Mouse (Mus musculus) lung, adult 2 months (tissue): ENCODE results near the gene Fbl. TPM values are rescaled to one million over a fixed set of nuclear protein-coding genes. Genes with fewer than 3 reads are reported as not detected.
"Not testable (repeated sequence)": the region's sequence is repeated elsewhere in the genome, so short reads cannot be mapped to it uniquely, and the experiment has no call there.

Experiments used
- DNase-seq: peaks from one replicate; pipeline ENCODE4 v3.0.0; 2022
- H3K4me1 ChIP-seq: fragments of 200-500 bp; 2 replicates; pipeline ENCODE4 v1.6.1; 2011; ENCODE audit warnings: low read length; ENCODE audit not compliant: control insufficient read depth, insufficient read depth
- H3K4me3 ChIP-seq: fragments of 200-500 bp; replicated peaks from 2 replicates; pipeline ENCODE3; 2011; ENCODE audit warnings: low read depth, mild to moderate bottlenecking, control low read depth, low read length; ENCODE audit errors: extremely low read depth
- CTCF ChIP-seq: fragments of 200-500 bp; IDR thresholded peaks from 2 replicates; pipeline ENCODE4 v1.5.1; 2011; ENCODE audit warnings: mild to moderate bottlenecking, low read length, control low read depth; ENCODE audit not compliant: insufficient read depth
- POLR2A ChIP-seq: fragments of 200-500 bp; IDR thresholded peaks from 2 replicates; pipeline ENCODE4 v1.6.1; 2011; ENCODE audit warnings: low read depth, mild to moderate bottlenecking, control low read depth, low read length, borderline replicate concordance; ENCODE audit errors: extremely low read depth
- WGBS: fragments of 180-500 bp; shearing (Covaris S2); methylation state at CpG from one replicate; pipeline ENCODE4 v1.1.7; 2018; 5-methylcytosine and 5-hydroxymethylcytosine counted together
- polyA plus RNA-seq: library from polyadenylated mRNA; depleted of rRNA; stranded (reverse); fragments of >200 nt; gene quantifications from 2 replicates; pipeline ENCODE4 v1.2.3, GENCODE M21; 2012; rRNA removed

Gene Fbl
- 32.4 and 40.9 TPM in 2 replicates for polyA plus RNA-seq

DNA sequence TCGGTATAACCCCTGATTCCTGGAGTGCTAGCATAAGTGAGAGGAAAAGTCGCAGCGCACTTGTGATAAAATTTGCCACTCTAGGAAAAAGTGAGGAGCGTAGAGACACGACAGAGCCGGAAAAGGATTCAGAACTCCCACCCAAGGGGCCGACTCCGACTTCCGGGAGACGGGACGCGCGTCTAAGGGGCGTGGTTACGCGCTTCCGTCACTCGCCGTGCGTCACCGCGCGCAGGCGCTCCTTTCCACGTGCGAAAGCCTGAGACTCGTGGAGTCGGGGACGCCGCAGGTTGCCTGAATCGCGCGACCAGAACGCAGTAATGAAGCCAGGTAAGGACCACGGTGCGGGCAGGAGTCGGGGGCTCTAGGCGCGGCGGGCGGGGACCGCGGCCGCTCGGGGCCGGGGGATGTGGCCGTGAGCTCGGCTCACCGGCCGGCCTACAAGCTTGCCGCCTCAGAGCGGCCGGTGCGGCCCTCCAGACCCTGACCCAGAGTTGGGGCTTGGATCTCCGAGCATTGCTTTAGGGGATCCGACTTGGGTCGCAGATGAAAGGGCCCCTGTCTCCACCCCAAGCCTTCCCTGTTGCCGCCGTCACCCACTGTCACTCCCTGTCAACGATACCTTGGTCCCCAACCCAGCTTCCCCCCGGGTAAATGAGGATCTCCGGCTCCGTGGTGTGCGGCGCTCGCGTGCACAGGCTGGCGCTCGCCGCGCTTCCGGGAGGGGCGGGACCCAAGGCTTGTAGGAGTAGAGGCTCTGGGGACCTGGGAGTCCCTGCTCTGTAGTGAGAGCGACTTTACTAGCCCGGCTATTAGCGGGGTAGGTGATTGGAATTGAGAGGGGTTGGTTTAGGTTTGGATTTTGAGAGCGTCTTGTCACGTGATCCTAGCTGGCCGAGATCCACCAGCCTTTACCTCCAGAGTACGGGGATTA is at the start of gene Fbl:
Gene Fbl (plus strand): TSS at position 222 of the 934 bp plus-strand sequence.
- TF ChIP-seq POLR2A = peak; percentile 72; the same call in 1 of the 2 replicates
- TF ChIP-seq CTCF = no peak
- under 1% methylated on average over 80 of the region's 80 CpGs for WGBS
- DNase-seq = peak; percentile 88

GRCm38 (mm10) chr7:28129166-28129565 is 40.3 kb upstream of the Fbl start, which contains the start of gene 9530053A07Rik:
Gene 9530053A07Rik, plus strand, starts transcription at chr7:28129466.
- no peak for TF ChIP-seq POLR2A
- no peak for TF ChIP-seq CTCF
- Histone ChIP-seq H3K4me1 (no peaks in the 10 kb centered on the region), H3K4me3 (no peak within 1 kb of the TSS)
- WGBS = 67% methylated on average over 5 of the region's 5 CpGs
- no peak for DNase-seq

More for the DNA sequence above, at the start of gene Fbl:
- Histone ChIP-seq H3K4me3 (peak within 1 kb of the TSS; percentile 65), H3K4me1 (peaks cover 7% of the 10 kb centered on the region)

GRCm38 (mm10) chr7:28137613-28138012 is 31.9 kb upstream of the Fbl start:
- WGBS = 55% methylated on average over 5 of the region's 5 CpGs
- no peaks in the 10 kb centered on the region for H3K4me1 ChIP-seq
- TF ChIP-seq CTCF (0 out of 2 replicates have a peak, but pooled peaks have one; percentile 13), POLR2A (no peak)
- H3K4me3 ChIP-seq = no peak overlapping the region
- DNase-seq = no peak

DNA sequence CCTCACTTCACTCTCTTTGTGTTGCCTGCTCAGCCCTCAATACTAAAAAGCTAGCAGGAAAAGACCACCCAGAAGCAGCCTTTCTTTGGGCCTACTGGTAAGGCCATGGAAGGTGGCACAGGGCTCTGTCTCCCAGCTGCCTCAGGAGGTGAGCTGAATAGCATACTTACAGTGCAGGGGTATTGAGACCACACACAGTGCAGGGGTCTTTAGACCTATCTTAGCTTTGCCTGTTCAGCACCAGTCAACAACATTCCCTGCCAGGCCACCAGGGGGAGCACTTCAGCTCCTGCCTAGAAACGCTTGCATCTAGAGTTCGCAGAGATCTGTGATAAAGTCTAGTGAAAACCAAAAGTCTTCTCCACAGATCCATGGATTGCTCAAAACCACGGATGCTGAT is 21.2 kb upstream of the Fbl start:
- WGBS = 14% methylated on average over 3 of the region's 3 CpGs
- Histone ChIP-seq H3K4me3 (no peak overlapping the region), H3K4me1 (no peaks in the 10 kb centered on the region)
- peak; percentile 65 for DNase-seq
- TF ChIP-seq POLR2A (no peak), CTCF (peak; percentile 94)

DNA sequence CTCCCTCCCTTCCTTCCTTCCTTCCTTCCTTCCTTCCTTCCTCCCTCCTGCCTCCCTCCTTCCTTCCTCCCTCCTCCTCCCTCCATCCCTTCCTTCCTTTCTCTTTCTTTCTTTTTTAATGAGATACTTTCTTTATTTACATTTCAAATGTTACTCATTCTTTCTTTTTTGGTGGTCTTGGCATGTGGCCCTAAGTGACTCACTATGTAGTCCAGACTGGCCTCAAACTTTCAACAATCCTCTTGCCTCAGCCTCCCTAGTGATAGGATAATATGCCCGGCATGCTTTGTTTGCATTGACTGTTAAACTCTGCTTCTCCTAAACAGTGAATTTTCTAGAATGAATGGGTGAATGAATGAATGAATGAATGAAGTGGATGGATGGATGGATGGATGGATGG is 19.7 kb upstream of the Fbl start:
- WGBS = 81% methylated on average over 1 of the region's 1 CpGs
- Histone ChIP-seq H3K4me3 (no peak overlapping the region), H3K4me1 (no peaks in the 10 kb centered on the region)
- TF ChIP-seq POLR2A (no peak), CTCF (no peak)
- no peak for DNase-seq

DNA sequence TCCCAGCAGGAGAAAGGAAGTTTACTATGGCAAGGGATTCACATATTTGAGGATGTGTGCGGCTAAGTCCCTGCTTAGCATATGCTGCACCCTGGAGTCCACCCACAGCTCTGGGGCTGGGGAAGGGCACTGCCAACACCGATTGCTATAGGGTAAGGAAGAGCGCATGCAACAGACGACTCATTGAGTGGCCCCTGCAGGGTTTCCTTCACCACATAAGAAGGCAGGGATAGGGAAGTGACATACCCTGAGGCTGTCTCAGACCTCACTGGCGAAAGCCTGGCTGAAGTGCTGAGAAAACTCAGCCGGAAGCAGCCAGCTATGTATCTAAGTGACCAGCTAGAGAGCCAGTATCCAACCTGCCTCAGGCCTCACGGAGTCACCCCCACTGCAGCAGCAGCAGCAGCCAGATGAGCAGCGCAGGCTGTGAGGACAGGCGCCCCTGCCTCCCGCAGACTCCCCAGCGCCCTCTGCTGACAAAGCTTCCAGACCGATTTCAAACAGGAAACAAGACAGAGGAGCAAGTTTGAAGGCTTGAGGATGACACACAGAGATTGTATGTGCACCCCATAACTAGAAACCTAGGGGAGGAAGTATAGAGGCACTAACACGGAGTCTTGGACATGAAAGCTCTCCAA is 17.8 kb upstream of the Fbl start:
- Histone ChIP-seq H3K4me1 (no peaks in the 10 kb centered on the region), H3K4me3 (no peak overlapping the region)
- TF ChIP-seq CTCF = peak; percentile 17; the same call in 1 of the 2 replicates
- TF ChIP-seq POLR2A = no peak
- WGBS = 12% methylated on average over 13 of the region's 13 CpGs
- DNase-seq = peak; percentile 24

GRCm38 (mm10) chr7:28153595-28153994 is 15.9 kb upstream of the Fbl start:
- WGBS = 29% methylated on average over 5 of the region's 5 CpGs
- H3K4me3 ChIP-seq, DNase-seq, H3K4me1 ChIP-seq: not testable (repeated sequence)

- TF ChIP-seq CTCF (no peak), POLR2A (no peak)
- 32% methylated on average over 6 of the region's 6 CpGs for WGBS
- Histone ChIP-seq H3K4me3 (no peak overlapping the region), H3K4me1 (no peaks in the 10 kb centered on the region)
- DNase-seq = no peak
Observed at GRCm38 (mm10) chr7:28159292-28159691, 10.2 kb upstream of the Fbl start.

- Histone ChIP-seq H3K4me3 (no peak overlapping the region), H3K4me1 (no peaks in the 10 kb centered on the region)
- WGBS = 80% methylated on average over 3 of the region's 3 CpGs
- DNase-seq = no peak
- TF ChIP-seq CTCF (no peak), POLR2A (no peak)
Observed at GRCm38 (mm10) chr7:28159893-28160292, 9.6 kb upstream of the Fbl start.

- TF ChIP-seq POLR2A (no peak), CTCF (no peak)
- DNase-seq = no peak
- Histone ChIP-seq H3K4me1 (no peaks in the 10 kb centered on the region), H3K4me3 (no peak overlapping the region)
- WGBS = 36% methylated on average over 9 of the region's 9 CpGs
Observed at GRCm38 (mm10) chr7:28161163-28161749, 8.3 kb upstream of the Fbl start.
